Mouse (Mus musculus) brain, embryonic 14.5 days (tissue): ENCODE measurements around the gene Aire. TPM values are rescaled to one million over a fixed set of nuclear protein-coding genes. Genes with fewer than 3 reads are reported as not detected.

ENCODE experiments used
- DNase-seq: peaks from one replicate; pipeline ENCODE4 v3.0.0-alpha.2; 2011; ENCODE audit warnings: low read depth
- CTCF ChIP-seq: fragments of 200-500 bp; IDR thresholded peaks from 2 replicates; pipeline ENCODE4 v1.5.1; 2012; ENCODE audit warnings: inconsistent platforms, mild to moderate bottlenecking, moderate library complexity, borderline replicate concordance; ENCODE audit not compliant: insufficient read depth, insufficient read length; ENCODE audit errors: extremely low read depth
- POLR2A ChIP-seq: fragments of 200-500 bp; IDR thresholded peaks from 2 replicates; pipeline ENCODE4 v1.6.1; 2012; ENCODE audit warnings: mild to moderate bottlenecking, inconsistent platforms, borderline replicate concordance; ENCODE audit not compliant: poor library complexity, insufficient read depth, insufficient read length, severe bottlenecking; ENCODE audit errors: extremely low read depth
- polyA plus RNA-seq: library from polyadenylated mRNA; depleted of rRNA; stranded (reverse); fragments of >200 nt; gene quantifications from 2 replicates; pipeline ENCODE4 v1.2.3, GENCODE M21; 2012

The Aire gene
- polyA plus RNA-seq, 1 experiment = 0.55 TPM

GRCm38 (mm10) chr10:78077862-78078261 lies 34.5 kb upstream of the Aire start:
- no peak for DNase-seq
- TF ChIP-seq CTCF = no peak
- TF ChIP-seq POLR2A = no peak

GRCm38 (mm10) chr10:78074977-78075376 lies 31.6 kb upstream of the Aire start:
- no peak for DNase-seq
- TF ChIP-seq CTCF = no peak

- no peak for DNase-seq
- TF ChIP-seq POLR2A (no peak), CTCF (no peak)
Observed at GRCm38 (mm10) chr10:78074151-78074550, 30.7 kb upstream of the Aire start.

- no peak for TF ChIP-seq POLR2A
- TF ChIP-seq CTCF = peak; percentile 37; the same call in 1 of the 2 replicates
- DNase-seq = peak; percentile 75
Observed at GRCm38 (mm10) chr10:78069101-78070011, 25.9 kb upstream of the Aire start, which contains the start of gene Icosl. Gene Icosl (plus strand): TSS chr10:78069302.

- TF ChIP-seq POLR2A (no peak), CTCF (no peak)
- peak; percentile 4 for DNase-seq
Observed at GRCm38 (mm10) chr10:78068541-78068940, 25.1 kb upstream of the Aire start.

GRCm38 (mm10) chr10:78067226-78067625 lies 23.8 kb upstream of the Aire start:
- DNase-seq = peak; percentile 13

GRCm38 (mm10) chr10:78063122-78063521 lies 19.7 kb upstream of the Aire start:
- TF ChIP-seq POLR2A (no peak), CTCF (no peak)
- no peak for DNase-seq

More at GRCm38 (mm10) chr10:78067226-78067625, 23.8 kb upstream of the Aire start:
- TF ChIP-seq POLR2A (no peak), CTCF (no peak)

GRCm38 (mm10) chr10:78057056-78057455 lies 13.6 kb upstream of the Aire start:
- DNase-seq = no peak
- TF ChIP-seq CTCF = no peak
- no peak for TF ChIP-seq POLR2A

- no peak for DNase-seq
- no peak for TF ChIP-seq POLR2A
- TF ChIP-seq CTCF = no peak
Observed at GRCm38 (mm10) chr10:78054633-78055565, 11.5 kb upstream of the Aire start.

- DNase-seq = no peak
- TF ChIP-seq CTCF = no peak
- no peak for TF ChIP-seq POLR2A
Observed at GRCm38 (mm10) chr10:78049519-78050035, 6.2 kb upstream of the Aire start.
